7 mouse cellular contexts compared by ENCODE assay signal in genomic region chr19:55537691-55538090, GRCm38 (mm10).
A peak's percentile ranks its signal among the peaks of the same experiment; 100 is the strongest.
DNase-seq lines count a peak whose midpoint lies in the region; ATAC-seq lines count a peak whose summit lies in the region.

No protein-coding gene starts in this region.

- peak; percentile 49 for ATAC-seq in neutrophil, adult 5-6 weeks (ENCODE audit: extremely low read depth, insufficient number of reproducible peaks, low FRiP score, poor library complexity, severe bottlenecking)

- H3K27ac ChIP-seq in forebrain, embryonic 10.5 days, result no peak overlapping the region

- H3K4me1 ChIP-seq in forebrain, embryonic 10.5 days, result peaks cover 16% of the 10 kb centered on the region

- H3K4me3 ChIP-seq in forebrain, embryonic 10.5 days, result no peak overlapping the region

- no peaks in the 10 kb centered on the region for H3K36me3 ChIP-seq in forebrain, embryonic 10.5 days (replicated peaks)

- no peaks in the 10 kb centered on the region for H3K9me3 ChIP-seq in forebrain, embryonic 10.5 days

- 29% methylated on average over 6 of the region's 6 CpGs for WGBS in forebrain, embryonic 10.5 days

- peak; percentile 50 for DNase-seq in left cerebral cortex, postnatal 4 days
- no peak for DNase-seq in left cerebral cortex, adult 8-10 months (ENCODE audit: low spot score in 2 of 2)
- DNase-seq in adrenal gland, postnatal 36 days, result peak; percentile 33 to 58
- DNase-seq in forebrain, embryonic 10.5 days (ENCODE audit: extremely low spot score, low spot score), result peak; percentile 53
- peak; percentile 84 for DNase-seq in kidney, postnatal 10 days
- no peak for DNase-seq in cerebellum, adult 9-10 months

- intact Hi-C loops in left cerebral cortex, postnatal 4 days (cut with DNase I), result no loop called here

- peaks cover 40% of the 10 kb centered on the region for H3K27me3 ChIP-seq in forebrain, embryonic 10.5 days (ENCODE audit: poor library complexity, severe bottlenecking)

Comparison
In these comparisons a context has a peak if more than half of its experiments do, and no peak if none do; other contexts are left out.
1. DNase-seq: peak in left cerebral cortex, postnatal 4 days (single experiment), adrenal gland, postnatal 36 days (2 of 2), forebrain, embryonic 10.5 days (single experiment) and kidney, postnatal 10 days (single experiment); none in left cerebral cortex, adult 8-10 months (0 of 2) and cerebellum, adult 9-10 months (single experiment).